Mouse (Mus musculus) lung, embryonic 16.5 days (tissue): ENCODE measurements at regions not wholly inside any gene's neighbourhood (a gene's known extent, or its start where the extent isn't known, plus 50 kb on each side); places are given as distances from the start of the nearest gene placed in this dataset.

ENCODE experiments used
- ATAC-seq: fragments of 200-750 bp; cut with Nextera tagmentation; 2 replicates; pipeline ENCODE4 v1.8.0; 2017; ENCODE audit warnings: low read depth, mild to moderate bottlenecking, moderate library complexity
- H3K27ac ChIP-seq: fragments of 300-500 bp; sonication (generic); 2 replicates; pipeline ENCODE4 v1.5.1; 2014; ENCODE audit warnings: mild to moderate bottlenecking, control low read depth, low read length
- H3K27me3 ChIP-seq: fragments of 300-500 bp; sonication (generic); 2 replicates; pipeline ENCODE4 v1.6.1; 2014; ENCODE audit warnings: low read depth, low read length, mixed read lengths; ENCODE audit not compliant: control insufficient read depth, insufficient read depth
- H3K36me3 ChIP-seq: fragments of 300-500 bp; sonication (generic); 2 replicates; pipeline ENCODE4 v1.6.1; 2014; ENCODE audit warnings: low read length; ENCODE audit not compliant: control insufficient read depth, insufficient read depth
- H3K4me1 ChIP-seq: fragments of 300-500 bp; sonication (generic); replicated peaks from 2 replicates; pipeline ENCODE4 v1.6.1; 2014; ENCODE audit warnings: low read length, mixed read lengths; ENCODE audit not compliant: control insufficient read depth, insufficient read depth
- H3K4me2 ChIP-seq: fragments of 300-500 bp; sonication (generic); 2 replicates; pipeline ENCODE4 v1.6.1; 2014; ENCODE audit warnings: low read depth, low read length, control low read depth
- H3K4me3 ChIP-seq: fragments of 300-500 bp; sonication (generic); 2 replicates; pipeline ENCODE4 v1.5.1; 2014; ENCODE audit warnings: mild to moderate bottlenecking, low read length, control low read depth
- H3K9ac ChIP-seq: fragments of 300-500 bp; sonication (generic); 2 replicates; pipeline ENCODE4 v1.6.1; 2014; ENCODE audit warnings: low read length, control low read depth
- H3K9me3 ChIP-seq: fragments of 300-500 bp; sonication (generic); 2 replicates; pipeline ENCODE4 v1.6.1; 2016; ENCODE audit warnings: low read length; ENCODE audit not compliant: control insufficient read depth
- WGBS: fragments of 180-500 bp; shearing (Covaris S2); extraction: QIAGEN DNeasy Blood & Tissue Kit; methylation state at CpG from one replicate; pipeline ENCODE4 v1.1.7; 2014; 5-methylcytosine and 5-hydroxymethylcytosine counted together

- no peaks in the 10 kb centered on the region for H3K4me1 ChIP-seq
- no peaks in the 10 kb centered on the region for H3K9me3 ChIP-seq
- no peak overlapping the region for H3K27ac ChIP-seq
- ATAC-seq = no peak
- no peak overlapping the region for H3K4me3 ChIP-seq
- no peak overlapping the region for H3K9ac ChIP-seq
- no peak overlapping the region for H3K4me2 ChIP-seq
- WGBS = 82% methylated on average over 4 of the region's 4 CpGs
- no peaks in the 10 kb centered on the region for H3K27me3 ChIP-seq
- H3K36me3 ChIP-seq = no peaks in the 10 kb centered on the region
Measured at GRCm38 (mm10) chr12:109973598-109973997, 305.3 kb upstream of the Dio3 start.

DNA sequence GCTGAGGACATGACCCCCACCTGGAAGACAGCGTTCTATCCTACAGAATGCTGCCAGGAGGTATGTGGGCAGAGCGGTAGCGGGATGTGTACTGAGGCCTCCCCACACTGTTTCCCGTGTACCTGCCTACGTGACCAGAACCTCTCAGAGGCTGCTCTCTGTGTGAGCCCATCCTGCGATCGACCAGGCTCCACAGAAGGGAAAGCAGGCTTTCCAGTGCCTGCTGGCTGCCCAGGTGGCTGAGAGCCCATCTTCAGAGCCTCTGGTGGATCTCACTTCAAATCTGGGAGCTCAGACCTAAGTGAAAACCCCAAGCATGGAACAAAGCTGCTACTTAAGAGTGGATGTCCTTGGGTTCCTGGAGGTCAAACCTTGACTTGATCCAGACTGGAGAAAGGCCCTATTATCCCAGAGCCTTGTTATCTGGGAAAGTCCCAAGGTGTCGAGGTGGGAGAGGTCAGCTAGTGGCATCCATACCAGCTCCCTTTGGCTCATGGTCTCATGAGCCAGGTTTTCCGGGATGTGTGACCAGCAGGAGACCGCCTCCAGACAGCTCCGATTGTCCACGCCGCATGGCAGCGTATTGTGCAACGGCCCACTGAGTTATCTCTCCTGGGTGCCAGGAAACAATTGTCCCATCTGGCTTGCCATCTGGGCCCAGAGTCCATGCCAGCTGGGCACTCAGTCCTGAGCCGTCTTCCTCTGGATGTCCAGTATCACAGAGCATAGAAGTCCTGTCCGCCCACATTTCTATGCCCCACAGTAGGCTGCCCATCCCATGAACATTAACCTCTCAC lies 303.5 kb upstream of the Dio3 start:
- Histone ChIP-seq H3K27me3 (no peaks in the 10 kb centered on the region), H3K36me3 (no peaks in the 10 kb centered on the region), H3K4me2 (no peak overlapping the region), H3K9ac (no peak overlapping the region), H3K27ac (no peak overlapping the region), H3K4me1 (no peaks in the 10 kb centered on the region), H3K4me3 (no peak overlapping the region), H3K9me3 (no peaks in the 10 kb centered on the region)
- ATAC-seq = no peak
- 87% methylated on average over 17 of the region's 17 CpGs for WGBS

DNA sequence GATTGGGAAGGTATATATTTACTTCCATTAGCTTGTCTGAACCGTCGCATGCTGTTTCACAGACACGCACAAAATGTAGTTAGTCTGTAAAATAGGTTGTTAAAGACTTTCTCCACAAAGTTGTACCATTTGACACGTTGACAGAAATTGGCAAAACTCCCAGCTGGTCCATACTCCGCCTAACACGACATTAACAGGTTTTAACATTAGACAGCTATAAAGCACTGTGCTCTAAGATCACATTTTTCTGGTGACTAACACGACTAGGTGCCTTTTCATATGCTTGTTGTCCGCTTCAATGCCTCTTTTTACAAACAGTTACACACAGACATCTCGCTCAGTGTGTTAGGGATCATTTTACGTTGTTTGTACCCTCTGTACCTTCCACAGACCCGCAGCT lies 294.2 kb upstream of the Dio3 start:
- H3K27ac ChIP-seq = no peak overlapping the region
- 71% methylated on average over 11 of the region's 11 CpGs for WGBS
- no peak for ATAC-seq

GRCm38 (mm10) chr12:109993410-109993809 lies 285.5 kb upstream of the Dio3 start:
- WGBS = 88% methylated on average over 7 of the region's 7 CpGs
- H3K9me3 ChIP-seq = peaks cover 5% of the 10 kb centered on the region
- H3K27me3 ChIP-seq = no peaks in the 10 kb centered on the region
- no peak overlapping the region for H3K4me2 ChIP-seq
- H3K36me3 ChIP-seq = no peaks in the 10 kb centered on the region
- H3K4me1 ChIP-seq = no peaks in the 10 kb centered on the region
- H3K27ac ChIP-seq = no peak overlapping the region
- no peak overlapping the region for H3K4me3 ChIP-seq
- no peak for ATAC-seq
- H3K9ac ChIP-seq = no peak overlapping the region

More for the DNA sequence above, 294.2 kb upstream of the Dio3 start:
- Histone ChIP-seq H3K4me3 (no peak overlapping the region), H3K4me2 (no peak overlapping the region), H3K9me3 (no peaks in the 10 kb centered on the region), H3K27me3 (no peaks in the 10 kb centered on the region), H3K4me1 (no peaks in the 10 kb centered on the region), H3K36me3 (no peaks in the 10 kb centered on the region), H3K9ac (no peak overlapping the region)

- Histone ChIP-seq H3K36me3 (no peaks in the 10 kb centered on the region), H3K27ac (no peak overlapping the region), H3K9ac (no peak overlapping the region), H3K4me1 (no peaks in the 10 kb centered on the region), H3K9me3 (no peaks in the 10 kb centered on the region), H3K4me2 (no peak overlapping the region), H3K27me3 (no peaks in the 10 kb centered on the region; the same call in 1 of the 2 replicates), H3K4me3 (no peak overlapping the region)
- ATAC-seq = no peak
- 91% methylated on average over 2 of the region's 2 CpGs for WGBS
Measured at GRCm38 (mm10) chr12:110002717-110003116, 276.2 kb upstream of the Dio3 start.

DNA sequence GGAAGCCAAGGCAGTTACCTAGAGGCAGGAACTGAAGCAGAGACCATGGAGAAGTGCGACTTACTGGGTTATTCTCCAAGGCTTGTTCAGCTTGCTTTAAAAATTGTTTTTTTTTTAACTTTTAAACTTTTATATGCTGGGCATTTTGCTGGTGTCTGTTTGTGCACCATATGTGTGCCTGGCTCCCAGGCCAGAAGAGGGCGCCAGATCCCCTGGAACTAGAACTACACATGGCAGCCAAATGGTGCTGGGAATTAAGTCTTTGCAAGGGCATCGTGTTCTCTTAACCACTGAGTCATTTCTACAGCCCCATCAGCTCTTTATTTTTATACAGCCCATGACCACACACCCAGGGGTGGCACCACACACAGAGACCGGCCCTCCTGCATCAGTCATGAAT lies 269.7 kb upstream of the Dio3 start:
- H3K4me2 ChIP-seq = no peak overlapping the region
- no peak overlapping the region for H3K4me3 ChIP-seq
- H3K27me3 ChIP-seq = no peaks in the 10 kb centered on the region; the same call in 1 of the 2 replicates
- H3K4me1 ChIP-seq = no peaks in the 10 kb centered on the region
- 48% methylated on average over 4 of the region's 4 CpGs for WGBS
- H3K36me3 ChIP-seq = no peaks in the 10 kb centered on the region
- H3K9me3 ChIP-seq = no peaks in the 10 kb centered on the region
- no peak overlapping the region for H3K9ac ChIP-seq
- H3K27ac ChIP-seq = no peak overlapping the region
- ATAC-seq = no peak

DNA sequence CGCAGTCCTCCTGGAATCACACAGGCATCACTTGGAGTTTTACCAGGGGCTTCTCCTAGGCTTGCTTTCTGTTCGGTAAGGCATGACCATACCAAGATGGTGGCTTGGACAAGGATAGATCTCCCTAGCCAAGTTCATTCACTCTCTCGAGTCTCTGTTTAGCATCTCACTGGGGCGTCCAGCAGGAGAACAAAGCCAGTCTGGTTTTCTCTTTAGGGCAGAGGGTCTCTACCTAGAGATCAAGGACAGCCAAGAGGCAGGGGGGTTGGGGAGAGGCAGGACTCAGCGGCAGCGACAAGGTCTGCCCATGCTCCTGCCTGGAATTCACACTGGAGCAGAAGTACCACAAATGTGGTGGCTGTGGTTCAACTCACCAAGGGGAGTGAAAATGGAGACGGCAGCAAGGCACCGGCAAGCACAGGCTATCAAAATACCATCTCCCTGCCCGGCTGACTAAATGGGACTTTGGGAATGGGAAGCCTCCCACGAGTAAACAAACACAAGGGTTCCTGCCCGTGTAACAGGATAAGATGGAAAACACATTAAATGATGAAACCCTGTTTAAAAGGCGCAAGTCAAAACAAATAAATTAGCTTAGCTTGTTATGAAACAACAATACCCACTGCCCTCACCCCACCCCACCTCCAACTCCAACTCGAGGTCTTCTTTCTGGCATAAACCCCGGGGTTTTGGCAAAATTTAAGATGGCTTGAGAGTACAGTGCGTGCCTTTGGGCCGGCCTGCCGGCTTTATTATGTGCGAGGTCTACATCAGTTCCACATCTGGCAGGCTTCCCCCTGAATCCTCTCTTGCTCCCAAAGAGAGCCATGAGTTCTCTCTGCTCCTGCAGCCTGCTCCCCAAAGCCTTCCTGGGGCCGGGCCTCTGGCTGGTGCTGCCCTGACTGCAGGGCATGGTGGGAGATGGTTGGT lies 258.1 kb upstream of the Dio3 start:
- WGBS = 35% methylated on average over 19 of the region's 19 CpGs
- H3K27ac ChIP-seq = peak overlapping the region; percentile 63

GRCm38 (mm10) chr12:110021690-110022089 lies 257.2 kb upstream of the Dio3 start:
- no peak for ATAC-seq

More for the DNA sequence above, 258.1 kb upstream of the Dio3 start:
- Histone ChIP-seq H3K9me3 (no peaks in the 10 kb centered on the region), H3K36me3 (no peaks in the 10 kb centered on the region), H3K27me3 (no peaks in the 10 kb centered on the region), H3K9ac (no peak overlapping the region), H3K4me3 (no peak overlapping the region), H3K4me1 (peaks cover 15% of the 10 kb centered on the region), H3K4me2 (no peak overlapping the region)
- peak; percentile 82 for ATAC-seq

GRCm38 (mm10) chr12:110022631-110023030 lies 256.2 kb upstream of the Dio3 start:
- H3K27me3 ChIP-seq = no peaks in the 10 kb centered on the region
- H3K4me2 ChIP-seq = no peak overlapping the region
- 44% methylated on average over 6 of the region's 6 CpGs for WGBS
- no peak overlapping the region for H3K27ac ChIP-seq
- H3K36me3 ChIP-seq = no peaks in the 10 kb centered on the region
- no peak overlapping the region for H3K4me3 ChIP-seq
- peaks cover 15% of the 10 kb centered on the region for H3K4me1 ChIP-seq
- no peaks in the 10 kb centered on the region for H3K9me3 ChIP-seq
- no peak overlapping the region for H3K9ac ChIP-seq
- peak; percentile 50 for ATAC-seq

More at GRCm38 (mm10) chr12:110021690-110022089, 257.2 kb upstream of the Dio3 start:
- Histone ChIP-seq H3K4me3 (no peak overlapping the region), H3K27ac (peak overlapping the region; percentile 38), H3K4me1 (peaks cover 15% of the 10 kb centered on the region), H3K9me3 (no peaks in the 10 kb centered on the region), H3K9ac (no peak overlapping the region), H3K27me3 (no peaks in the 10 kb centered on the region), H3K4me2 (no peak overlapping the region), H3K36me3 (no peaks in the 10 kb centered on the region)
- 72% methylated on average over 12 of the region's 12 CpGs for WGBS
